Mouse (Mus musculus): ENCODE data around the gene Nedd9.

DNA sequence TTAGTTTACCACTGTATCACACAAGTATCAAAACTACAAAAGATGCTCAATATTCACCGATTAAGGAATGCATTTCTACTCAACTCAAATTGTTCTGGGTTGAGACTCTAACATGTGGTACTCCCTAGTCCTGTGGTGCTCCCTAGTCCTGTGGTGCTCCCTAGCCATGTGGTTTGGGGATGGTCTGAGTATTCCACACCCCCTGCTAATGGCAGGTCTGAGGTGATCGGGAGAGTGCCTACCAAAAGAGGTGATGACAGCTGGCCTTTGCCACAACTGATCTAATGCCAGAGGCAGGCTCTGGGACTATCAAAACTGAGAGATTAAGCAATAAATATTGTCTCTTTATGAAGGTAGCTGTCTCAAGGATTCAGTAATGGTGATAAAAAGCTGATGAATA, 149.8 kb downstream of the Nedd9 start:
- TF ChIP-seq CTCF (IDR thresholded peaks at IDR 0.05; ENCODE audit: borderline replicate concordance, insufficient read depth, low read length): no peak
- TF ChIP-seq POLR2A (IDR thresholded peaks at IDR 0.05; ENCODE audit: low read depth, low read length): no peak
